Mouse (Mus musculus) spleen, adult 18-20 months (tissue): ENCODE measurements around the gene Gpr45.
A peak's percentile ranks its signal among the peaks of the same experiment; 100 is the strongest.
"Not testable (repeated sequence)": the region's sequence is repeated elsewhere in the genome, so short reads cannot be mapped to it uniquely, and the experiment has no call there.

Experiments used
- DNase-seq, 2 experiments: peaks; one replicate each; pipeline ENCODE4 v3.0.0; 2022; ENCODE audit warnings: mixed read lengths in 2 of 2

Gene Gpr45

GRCm38 (mm10) chr1:42952734-42953481, at the start of gene Gpr45:
Gpr45 (plus strand) TSS chr1:42952872.
- DNase-seq: peak; percentile 8 to 9

GRCm38 (mm10) chr1:42905148-42905547, 47.5 kb upstream of the Gpr45 start:
- DNase-seq: no peak

DNA sequence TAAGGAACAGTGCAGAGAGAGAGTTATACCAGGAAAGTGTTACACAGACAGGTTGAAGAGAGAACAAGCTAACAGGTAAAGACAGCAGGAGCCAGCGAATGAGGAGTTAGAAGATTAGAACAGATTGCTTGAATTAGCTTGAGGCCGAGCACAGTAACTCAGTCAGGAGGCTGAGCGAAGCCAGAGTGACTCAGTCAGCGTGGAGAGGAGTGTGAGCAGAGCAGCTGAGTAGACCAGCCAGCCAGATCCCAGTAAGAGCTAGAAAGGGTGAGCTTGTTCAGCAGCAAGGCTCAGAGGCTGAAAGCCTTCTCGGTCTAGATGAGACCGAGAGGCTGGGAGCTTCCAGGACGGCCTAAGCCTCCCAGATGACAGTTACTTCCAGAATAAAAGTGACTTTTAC, 46.0 kb upstream of the Gpr45 start:
- DNase-seq: no peak

- no peak for DNase-seq
Observed at GRCm38 (mm10) chr1:42907153-42907552, 45.5 kb upstream of the Gpr45 start.

DNA sequence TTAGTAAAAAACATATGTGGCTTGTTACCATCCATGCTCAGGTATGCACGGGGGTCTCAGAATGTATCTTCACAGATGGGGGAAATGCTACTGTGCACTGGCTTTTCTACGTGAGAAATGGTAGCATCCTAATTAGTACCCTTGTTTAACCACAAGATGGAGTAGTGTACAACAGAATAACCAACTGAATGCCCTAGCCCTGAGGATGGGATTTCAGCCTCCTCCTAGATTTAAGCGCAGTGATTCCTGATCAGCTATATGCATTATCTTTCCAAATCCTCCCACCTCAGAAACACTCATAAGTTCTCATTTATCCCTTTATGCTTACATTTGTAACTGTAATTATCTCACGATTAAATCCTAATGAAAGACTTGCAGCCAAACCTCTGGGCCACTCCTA, 37.6 kb upstream of the Gpr45 start:
- no peak for DNase-seq

GRCm38 (mm10) chr1:42916719-42917118, 36.0 kb upstream of the Gpr45 start:
- no peak for DNase-seq

DNA sequence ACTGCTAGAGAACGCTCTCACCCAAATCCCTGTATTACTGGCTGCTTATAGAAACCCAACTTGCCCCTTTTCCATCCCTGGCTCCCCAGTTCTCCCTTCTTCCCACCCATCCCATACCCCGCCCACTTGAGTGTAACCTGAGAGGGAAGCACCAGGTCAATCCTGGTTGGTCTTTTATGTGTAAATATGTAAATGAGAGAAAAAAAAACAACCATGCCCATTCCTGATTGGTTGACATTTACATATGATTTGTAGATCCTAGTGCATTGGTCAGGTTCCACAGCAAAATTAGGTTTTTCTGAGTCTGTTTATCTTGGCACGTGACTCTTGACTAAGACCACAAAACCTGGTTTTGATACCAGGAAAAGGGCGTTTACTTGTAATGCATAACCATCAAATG, 34.8 kb upstream of the Gpr45 start:
- DNase-seq: no peak

DNA sequence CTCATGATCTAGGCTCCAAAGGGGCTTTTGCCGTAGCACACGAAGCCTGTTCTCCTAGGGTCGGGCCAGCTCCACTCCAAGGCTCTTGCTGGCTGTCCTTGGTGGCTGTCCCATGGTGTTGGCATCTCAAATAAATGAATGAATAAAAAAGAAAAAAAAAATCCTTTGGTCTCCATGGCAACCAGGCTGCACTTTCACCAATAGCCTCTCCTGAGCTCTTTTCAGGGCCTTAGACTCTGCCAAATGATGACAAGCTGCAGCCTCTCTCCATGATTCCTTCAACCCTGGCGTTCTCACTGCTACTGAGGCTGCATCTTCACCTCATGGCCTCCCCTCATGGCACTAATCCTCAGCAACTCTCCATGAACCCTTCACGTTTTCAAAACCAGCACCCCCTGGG, 28.7 kb upstream of the Gpr45 start:
- no peak for DNase-seq

DNA sequence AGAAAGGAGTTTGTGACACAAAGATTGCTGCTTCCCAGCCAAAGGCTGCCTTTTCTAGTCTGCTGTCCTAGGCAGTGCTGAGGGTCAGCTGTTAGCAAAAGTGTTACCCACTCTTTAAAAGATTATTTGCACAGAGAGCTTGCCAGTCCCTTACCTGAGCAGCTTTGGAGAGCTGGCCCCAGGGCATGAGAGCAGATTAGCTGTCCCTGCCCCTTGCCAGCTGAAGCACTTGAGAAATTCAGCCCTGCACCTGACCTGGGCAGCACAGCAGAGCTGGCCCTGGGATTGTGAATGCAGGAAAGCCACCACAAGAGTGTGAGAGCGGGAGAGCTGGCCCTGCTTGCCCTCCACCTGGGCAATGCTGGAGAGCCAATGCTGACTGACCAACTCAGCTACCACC, 19.1 kb upstream of the Gpr45 start:
- DNase-seq: no peak

GRCm38 (mm10) chr1:42948486-42948885, 4.2 kb upstream of the Gpr45 start:
- no peak for DNase-seq

DNA sequence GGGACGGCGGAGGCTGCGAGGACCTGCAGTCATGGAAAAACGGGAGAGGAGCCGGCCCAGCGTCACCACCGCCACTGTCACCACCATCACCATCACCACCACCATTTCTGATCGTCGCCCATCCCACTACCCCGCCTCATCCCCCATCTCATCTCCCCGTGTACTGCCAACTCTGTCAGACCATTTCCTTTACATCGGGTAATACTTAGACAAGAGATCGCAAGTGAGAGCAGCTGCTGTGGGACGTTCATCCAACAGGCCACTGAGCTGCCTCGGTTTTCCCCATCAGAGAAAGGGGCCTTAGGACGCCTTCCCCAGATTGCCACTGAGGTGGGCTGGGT, 780 bp downstream of the Gpr45 start:
- no peak for DNase-seq

- no peak for DNase-seq
Observed at GRCm38 (mm10) chr1:42956828-42957227, 4.2 kb downstream of the Gpr45 start.

- no peak for DNase-seq
Observed at GRCm38 (mm10) chr1:42983082-42983771, 30.6 kb downstream of the Gpr45 start.

GRCm38 (mm10) chr1:42984119-42984518, 31.4 kb downstream of the Gpr45 start:
- no peak for DNase-seq

- DNase-seq: no peak
Observed at GRCm38 (mm10) chr1:42988996-42989395, 36.3 kb downstream of the Gpr45 start.

GRCm38 (mm10) chr1:43006051-43006514, 53.4 kb downstream of the Gpr45 start:
- DNase-seq: no peak

- DNase-seq: no peak
Observed at GRCm38 (mm10) chr1:43006524-43006923, 53.9 kb downstream of the Gpr45 start.

DNA sequence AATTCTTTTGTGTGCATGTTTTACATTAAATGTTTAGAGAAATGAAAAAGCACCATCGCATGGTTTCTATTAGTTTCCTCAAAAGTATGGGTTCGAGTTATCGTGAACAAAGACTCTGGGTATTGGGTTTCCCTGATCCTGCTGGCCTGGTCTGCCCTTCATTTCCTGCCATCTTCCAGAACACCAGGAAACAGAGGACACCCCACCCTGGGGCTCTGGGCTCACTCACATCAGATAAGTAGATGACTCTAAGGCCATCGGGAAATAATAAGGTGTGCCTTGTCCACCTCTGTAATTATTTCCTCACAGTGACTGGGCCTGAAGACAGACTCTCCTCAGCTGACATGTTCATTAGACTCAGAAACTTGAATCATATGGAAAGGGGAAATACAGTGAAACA, 57.8 kb downstream of the Gpr45 start:
- no peak for DNase-seq

DNA sequence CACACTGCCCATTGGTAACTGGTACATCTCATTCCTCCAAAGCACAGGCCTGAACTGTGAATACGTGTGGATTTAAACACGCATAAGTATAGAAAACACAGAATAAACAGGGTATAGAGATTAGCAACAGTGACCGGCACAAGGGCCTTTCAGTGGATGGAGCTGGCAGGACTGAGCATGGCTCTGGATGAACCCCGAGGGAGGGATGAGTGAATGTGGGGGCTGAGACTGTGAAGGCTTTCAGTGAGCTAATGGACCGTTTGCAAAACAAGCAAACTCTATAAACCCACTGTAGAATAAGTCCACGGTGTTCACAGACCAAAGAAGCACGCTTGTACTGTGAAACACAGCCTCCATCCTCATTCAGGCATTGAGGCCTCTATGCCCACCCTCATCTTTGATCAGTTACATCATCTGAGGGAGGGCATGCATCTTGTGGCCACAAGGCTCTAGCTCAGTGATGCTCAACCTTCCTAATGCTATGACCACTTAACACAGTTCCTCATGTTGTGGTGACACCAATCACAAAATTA, 62.5 kb downstream of the Gpr45 start:
- not testable (repeated sequence) for DNase-seq

GRCm38 (mm10) chr1:43036014-43036413, 83.3 kb downstream of the Gpr45 start:
- no peak for DNase-seq

DNA sequence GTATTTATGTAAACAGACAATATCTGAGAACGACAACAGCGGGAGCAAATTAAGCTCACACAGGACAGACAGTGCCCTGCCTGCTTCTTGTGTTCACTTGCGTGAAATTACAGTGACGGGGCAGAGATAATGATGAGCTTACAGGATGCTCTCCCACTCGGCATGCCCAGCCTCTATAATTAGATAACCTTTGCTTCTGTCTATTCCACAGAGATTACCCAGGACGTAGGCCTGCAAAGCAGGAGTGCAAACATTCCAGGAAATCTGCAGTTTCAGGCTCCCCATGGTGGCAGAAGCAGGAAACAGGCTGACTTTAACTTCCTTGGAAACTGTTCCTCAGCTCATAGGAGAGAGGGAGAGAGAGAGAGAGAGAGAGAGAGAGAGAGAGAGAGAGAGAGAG, 89.6 kb downstream of the Gpr45 start:
- DNase-seq: no peak

- no peak for DNase-seq
Observed at GRCm38 (mm10) chr1:43045204-43045982, 92.7 kb downstream of the Gpr45 start.

DNA sequence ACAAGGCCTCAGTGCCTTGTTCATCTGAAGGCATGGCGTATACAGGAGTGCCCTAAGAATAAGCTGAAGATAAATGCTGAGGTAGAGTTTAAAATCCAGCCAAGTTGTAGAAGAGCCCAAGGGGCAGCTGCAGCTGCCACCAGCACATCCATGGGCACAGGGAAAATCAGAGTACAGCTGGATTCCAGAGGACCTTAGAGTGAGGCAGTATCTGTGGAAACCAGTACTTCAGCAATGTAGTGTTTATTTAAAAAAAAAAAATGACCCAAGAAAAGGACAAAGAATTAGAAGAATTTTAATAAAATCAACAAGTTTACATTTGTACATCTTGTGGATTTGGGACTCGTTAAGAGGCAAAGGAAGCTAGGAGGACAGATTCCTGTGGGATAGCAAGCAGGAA, 94.3 kb downstream of the Gpr45 start:
- no peak for DNase-seq

GRCm38 (mm10) chr1:43047811-43048210, 95.1 kb downstream of the Gpr45 start:
- DNase-seq: no peak
